Mouse (Mus musculus): ENCODE data around the gene Hmx3.

- no peak for TF ChIP-seq TCF12 (IDR thresholded peaks at IDR 0.05; ENCODE audit: insufficient read depth, poor library complexity, severe bottlenecking)
- no peak for TF ChIP-seq MAX (IDR thresholded peaks at IDR 0.05; ENCODE audit: low read depth)
- no peak for TF ChIP-seq POLR2AphosphoS2 (IDR thresholded peaks at IDR 0.05; ENCODE audit: insufficient read length, low read depth)
- no peak for TF ChIP-seq POLR2A (IDR thresholded peaks at IDR 0.05; ENCODE audit: insufficient read length, low read depth)
- TF ChIP-seq CEBPB (IDR thresholded peaks at IDR 0.05; ENCODE audit: insufficient read depth, poor library complexity, severe bottlenecking), result no peak
- TF ChIP-seq E2F4 (IDR thresholded peaks at IDR 0.05; ENCODE audit: insufficient read depth), result no peak
- TF ChIP-seq USF1 (IDR thresholded peaks at IDR 0.05; ENCODE audit: low read depth), result no peak
- TF ChIP-seq REST (IDR thresholded peaks at IDR 0.05; ENCODE audit: insufficient read depth, insufficient read length), result no peak
Measured at GRCm38 (mm10) chr7:131551471-131551870, 8.8 kb downstream of the Hmx3 start.

Measured in myocyte (in vitro differentiated cells).